Mouse (Mus musculus): ENCODE results near the gene Synrg. TPM values are rescaled to one million over a fixed set of nuclear protein-coding genes. Genes with fewer than 3 reads are reported as not detected.

The Synrg gene
- polyA plus RNA-seq, 3 experiments from 2014 or later, result 6.3 to 11.0 (median 10.4) TPM

DNA sequence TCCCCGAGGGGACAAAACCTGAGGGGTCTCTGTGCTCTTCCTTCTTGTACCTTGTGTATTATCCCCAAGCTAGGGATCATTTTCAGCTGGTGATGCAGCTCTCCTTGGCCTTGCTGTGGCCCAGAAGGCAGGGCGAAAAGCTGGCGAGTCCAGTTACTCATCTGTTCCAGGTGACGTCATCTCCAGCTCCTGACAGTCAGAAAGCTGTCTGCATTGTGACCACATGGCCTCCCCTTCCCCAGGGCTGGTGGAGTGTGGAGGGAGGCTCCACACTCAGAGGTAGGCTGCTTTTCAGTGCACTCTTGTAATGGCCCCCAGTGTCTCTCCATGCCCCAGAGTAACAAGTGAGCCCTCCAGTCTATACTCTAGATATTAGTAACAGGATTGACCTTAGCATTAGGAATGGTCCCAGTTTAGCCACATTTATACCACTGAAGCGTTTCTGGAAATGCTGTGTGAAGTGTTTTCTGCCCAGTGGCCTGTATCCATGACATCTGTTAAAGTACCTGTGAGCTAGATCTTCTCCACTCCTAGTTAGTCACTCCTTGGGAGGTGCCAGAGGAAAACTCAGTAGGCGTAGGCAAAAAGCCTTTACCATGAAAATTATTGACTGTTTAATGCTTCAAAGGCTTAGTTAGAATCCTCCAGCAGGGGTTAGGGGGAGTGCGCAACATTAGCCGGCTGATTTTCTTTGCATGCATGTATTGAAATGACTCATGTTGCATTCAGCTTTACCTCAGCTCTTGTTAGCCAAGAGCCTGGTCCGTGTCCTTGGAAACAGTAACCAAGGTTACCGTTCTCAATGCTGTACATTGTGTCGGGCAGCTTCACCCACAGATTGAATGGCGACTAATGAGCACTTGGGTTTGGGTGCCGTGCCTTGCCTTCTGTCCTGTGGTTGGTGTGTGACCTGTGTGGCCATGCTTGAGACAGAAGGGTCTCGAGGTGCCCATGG, 78.9 kb downstream of the Synrg start:
- ATAC-seq, result peak; percentile 35

DNA sequence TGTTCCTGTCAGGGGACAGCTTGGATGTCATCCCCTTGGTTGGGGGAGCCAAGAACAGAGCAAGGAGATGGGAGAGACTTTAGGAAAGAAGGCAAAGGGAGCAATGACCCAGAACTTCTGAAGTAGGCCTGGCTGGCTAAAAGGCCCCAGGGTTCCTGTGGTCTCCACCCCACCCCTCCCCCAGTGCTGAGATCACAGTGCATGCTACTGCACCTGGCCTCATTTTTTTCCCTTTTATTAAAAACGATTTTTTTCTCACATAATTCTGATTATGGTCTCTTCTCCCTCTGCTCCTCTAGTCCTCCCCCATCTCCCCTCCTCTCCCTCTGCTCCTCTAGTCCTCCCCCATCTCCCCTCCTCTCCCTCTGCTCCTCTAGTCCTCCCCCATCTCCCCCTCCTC, 80.8 kb downstream of the Synrg start:
- no peak for ATAC-seq

DNA sequence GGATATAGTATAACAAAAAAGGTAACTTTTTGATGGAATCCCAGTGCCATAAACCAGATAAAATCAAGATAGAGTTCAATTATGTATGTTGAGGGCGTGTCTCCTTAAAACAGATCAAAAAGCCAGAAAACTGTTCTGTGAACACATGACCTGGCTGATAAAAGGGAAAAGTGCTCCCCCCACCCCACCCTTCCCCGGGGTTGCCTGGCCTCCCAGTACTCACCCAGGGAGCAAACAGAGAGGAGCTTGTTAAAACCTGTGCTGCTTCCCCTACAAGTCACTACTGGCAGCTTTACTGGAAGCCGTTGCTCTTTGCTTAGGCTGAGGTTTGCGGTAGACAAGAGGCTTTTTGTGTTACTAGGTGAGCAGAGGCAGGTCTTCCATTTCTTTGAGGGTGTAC, 83.0 kb downstream of the Synrg start:
- ATAC-seq, result no peak

DNA sequence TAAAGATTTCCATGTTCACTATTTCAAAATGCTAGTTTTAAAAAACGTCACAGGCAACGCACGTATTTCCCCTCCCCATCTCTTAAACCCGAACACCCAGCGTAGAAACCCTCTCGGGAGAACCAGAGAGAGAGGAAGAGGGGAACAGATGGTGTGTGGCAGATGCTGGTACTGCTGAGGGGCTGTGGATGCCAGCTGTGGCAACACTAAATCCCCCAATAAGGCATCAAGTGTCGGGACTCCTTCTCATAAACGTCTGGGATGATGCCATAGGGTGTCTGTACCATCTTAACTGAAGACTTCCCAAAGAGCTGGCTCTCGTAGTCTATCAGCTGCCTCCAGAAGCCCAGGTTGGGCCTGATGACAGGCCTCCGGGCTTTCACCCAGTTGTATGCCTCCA, 84.2 kb downstream of the Synrg start:
- ATAC-seq, result no peak

DNA sequence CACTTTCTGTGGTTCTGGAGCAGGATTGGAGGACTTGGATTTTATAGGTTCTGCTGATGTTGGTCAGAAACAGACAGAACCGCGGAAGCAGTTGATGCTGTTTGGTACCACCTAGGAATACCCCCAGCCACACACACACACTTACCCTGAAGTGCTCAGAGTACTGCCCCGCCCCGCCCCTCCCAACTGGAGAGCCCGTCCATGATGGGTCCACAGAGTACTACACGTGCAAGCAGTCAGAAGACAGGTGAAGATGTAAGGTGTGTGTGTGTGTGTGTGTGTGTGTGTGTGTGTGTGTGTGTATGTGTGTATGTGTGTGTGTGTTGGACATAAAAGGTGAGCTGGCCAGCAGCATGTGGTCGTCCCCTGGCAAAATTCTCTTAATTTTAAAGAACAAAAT, 88.8 kb downstream of the Synrg start:
- ATAC-seq, result no peak

DNA sequence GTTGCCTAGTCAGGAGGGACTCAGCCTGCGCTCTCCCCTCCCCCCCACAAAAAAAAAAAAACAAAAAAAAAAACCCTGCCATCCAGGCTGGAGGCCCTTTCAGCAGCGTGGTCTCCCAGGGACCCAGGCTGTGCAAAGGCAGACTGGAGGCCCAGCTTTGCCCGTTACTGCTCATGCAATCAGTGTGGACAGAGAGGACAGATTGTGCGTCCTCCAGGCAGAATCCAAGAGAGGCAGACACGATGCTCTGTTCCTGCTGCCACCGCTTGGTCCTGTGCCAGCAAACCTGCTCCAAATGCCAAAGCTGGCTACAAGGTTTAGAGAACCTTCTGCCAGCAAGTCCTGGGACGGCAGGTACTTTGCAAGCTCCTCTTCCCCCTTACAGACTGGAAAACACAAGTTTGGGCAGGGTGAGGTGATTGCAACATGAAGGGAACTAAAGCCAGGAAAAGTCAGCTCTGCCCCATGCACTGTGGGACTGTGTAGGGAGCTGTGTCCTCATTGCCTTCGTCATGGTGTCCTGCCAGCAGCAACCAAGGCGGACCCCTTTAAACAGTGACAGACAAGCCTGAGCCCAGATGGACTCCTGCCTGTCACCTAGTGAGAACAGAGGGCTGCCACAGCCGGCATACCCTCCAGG, 89.4 kb downstream of the Synrg start:
- no peak for ATAC-seq

DNA sequence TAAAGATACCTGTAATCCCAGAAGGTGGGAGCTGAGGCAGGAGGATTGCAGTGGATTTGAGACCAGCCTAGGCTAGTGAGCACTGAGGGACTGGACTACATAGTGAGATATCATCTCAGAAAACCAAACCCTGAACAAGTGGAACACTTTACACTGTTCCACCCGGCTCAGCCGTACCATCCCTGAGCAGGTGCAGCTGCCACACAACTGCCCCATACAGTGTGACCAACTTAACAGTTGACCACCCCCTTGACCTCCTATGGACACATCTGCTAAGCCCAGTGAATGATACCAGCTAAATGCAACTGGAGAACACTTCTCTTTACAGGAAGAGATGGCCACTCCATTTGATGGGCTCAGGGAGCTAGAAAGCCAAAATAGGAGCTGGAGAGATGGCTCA, 93.2 kb downstream of the Synrg start:
- no peak for ATAC-seq

DNA sequence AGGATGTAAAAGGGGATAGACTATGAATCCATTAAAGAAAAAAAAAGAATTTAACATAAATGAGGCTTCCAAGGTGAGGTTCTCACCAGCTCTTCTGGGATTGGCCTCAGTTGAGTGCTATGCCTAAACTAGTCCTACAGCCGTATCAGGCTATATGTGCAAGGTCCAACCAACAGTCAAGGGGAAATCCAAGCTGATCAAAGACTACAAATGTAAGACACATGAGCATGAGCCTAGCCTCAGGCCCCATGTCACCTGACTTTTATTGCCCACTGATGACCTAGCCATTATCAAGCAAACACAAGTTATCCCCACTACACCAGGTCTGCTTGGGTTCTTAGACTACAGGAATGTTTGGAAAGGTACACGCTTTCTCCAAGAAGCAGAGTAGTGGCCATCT, 95.6 kb downstream of the Synrg start:
- ATAC-seq, result no peak

DNA sequence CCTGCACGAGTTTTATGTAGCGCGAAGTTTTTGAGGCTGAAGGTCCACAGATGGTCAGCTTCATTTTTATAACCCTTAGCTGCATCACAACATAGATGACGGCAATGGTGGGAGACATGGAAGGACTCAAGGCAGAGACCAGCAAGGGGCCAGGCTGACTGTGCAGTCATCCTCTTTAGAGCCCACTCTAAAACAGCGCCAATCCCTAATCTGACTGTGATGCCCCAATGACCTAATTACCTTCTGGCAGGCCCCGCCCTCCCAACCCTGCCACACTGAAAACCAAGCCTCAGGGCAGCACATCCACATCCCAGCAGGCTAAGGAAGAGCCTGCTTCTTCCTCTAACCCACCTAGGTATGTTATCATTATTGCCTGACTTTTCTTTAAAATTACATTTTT, 96.4 kb downstream of the Synrg start:
- ATAC-seq, result no peak

DNA sequence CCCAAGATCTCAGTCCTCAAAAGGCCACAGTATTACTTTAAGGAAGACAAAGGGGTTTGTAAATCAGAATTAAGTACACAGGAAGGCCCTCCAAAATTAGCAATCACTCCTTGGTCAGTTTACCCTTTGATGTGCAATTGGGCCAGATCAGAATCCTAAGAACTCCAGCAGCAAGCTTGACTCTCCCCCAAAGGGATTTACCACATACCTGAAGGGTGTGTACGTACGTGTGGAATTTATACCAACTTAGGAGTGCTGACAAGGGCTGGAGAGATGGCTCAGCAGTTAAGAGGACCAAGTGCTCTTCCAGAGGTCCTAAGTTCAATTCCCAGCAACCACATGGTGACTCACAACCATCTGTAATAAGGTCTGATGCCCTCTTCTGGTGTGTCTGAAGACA, 97.7 kb downstream of the Synrg start:
- ATAC-seq, result no peak

DNA sequence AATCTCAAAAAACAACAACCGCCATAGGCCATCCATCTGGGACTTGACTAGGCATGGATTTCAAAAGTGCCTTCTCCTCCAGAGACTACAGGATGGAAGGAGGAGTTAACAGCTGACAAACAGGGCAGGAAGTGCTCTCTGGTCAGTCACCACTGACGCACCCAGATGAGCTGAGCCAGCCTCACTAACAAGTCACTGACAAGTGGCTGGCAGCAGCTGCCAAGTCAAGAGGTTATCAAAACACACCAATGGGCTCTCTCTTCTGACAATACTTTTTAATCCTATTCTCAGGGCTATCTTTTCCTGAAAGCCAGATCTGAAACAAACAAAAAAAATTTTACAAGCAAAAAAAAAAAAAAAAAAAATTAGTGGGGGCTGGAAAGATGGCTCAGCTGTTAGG, 98.6 kb downstream of the Synrg start:
- no peak for ATAC-seq

DNA sequence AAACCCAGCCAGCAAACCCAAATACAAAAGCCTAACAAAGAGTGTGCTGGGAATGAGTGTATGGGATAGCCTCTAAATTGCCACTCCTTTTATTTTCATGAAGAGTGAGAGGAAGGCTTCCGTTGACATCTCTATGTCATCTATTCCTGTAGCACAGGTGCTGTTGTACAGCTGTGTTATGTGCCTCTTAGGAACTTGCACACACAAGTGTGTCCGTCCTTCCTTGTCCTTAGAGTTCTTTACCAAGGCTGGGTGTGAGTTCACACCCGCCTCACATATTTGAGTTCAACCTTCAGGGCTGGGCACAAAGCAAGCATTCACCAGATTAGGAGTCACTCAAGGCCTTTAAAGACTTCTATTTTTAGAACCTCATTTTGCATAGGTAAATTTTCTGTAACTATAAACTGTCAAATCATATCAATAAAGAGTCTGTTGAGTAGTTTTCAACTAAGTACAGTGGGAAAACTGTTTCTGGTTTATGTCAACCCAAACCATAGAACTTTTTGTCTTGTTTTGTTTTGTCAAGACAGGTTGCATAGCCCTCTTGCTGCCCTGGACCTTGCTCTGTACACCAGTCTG, 99.5 kb downstream of the Synrg start:
- ATAC-seq, result no peak

DNA sequence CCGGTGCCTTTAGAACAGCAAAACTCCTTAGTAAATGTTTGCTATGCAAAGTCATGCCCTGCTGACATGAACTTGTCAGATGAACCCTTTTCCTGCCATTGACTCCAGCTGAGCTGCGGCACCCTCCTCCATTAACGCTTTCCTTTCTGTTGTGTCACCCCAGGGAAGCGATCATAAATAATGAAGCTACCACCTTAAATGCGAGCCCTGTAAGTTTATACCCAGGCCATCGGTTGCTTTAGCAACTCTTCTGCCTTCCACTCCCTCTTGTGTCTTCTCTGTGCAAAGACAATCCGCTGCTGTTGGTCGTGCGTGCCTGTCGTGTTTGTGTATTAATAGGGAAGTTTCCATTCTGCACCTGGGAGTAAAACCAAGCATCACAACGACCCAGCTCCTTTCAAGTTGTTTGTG, 101.8 kb downstream of the Synrg start:
- peak; percentile 35 for ATAC-seq

DNA sequence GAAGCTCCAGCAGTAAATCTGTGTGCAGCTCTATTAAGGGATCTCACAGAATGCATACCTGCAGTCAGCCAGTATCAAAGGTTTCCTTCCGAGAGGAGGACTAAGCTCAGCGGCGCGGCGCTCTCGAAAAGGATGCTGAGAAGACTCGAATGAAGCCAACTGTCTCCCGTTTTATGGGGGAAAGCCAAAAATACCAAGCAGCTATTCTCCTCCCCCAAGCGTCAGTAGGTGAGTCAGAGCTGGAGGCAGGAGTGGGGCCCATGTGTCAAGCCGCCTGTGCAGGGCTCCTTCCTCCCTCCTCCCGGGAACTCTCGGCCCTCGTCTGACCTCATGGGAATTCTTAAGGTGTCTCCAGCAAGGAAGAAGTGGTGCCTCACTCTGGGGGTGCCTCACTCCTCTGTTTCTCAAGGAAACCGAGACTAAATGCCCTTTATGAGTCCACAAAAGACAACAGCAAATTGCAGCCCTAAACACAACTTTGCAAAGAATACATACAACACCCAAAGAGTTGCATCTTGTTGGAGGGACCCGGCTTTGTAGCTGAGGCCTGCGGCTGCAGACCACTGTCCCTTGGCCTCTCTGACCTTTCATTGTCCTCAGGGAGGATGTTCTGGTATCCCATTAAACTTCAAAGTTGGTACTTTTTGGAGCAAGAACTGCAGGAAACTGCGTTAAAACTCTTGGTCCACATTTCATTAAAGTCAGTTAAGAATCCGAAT, 102.9 kb downstream of the Synrg start:
- peak; percentile 42 for ATAC-seq

DNA sequence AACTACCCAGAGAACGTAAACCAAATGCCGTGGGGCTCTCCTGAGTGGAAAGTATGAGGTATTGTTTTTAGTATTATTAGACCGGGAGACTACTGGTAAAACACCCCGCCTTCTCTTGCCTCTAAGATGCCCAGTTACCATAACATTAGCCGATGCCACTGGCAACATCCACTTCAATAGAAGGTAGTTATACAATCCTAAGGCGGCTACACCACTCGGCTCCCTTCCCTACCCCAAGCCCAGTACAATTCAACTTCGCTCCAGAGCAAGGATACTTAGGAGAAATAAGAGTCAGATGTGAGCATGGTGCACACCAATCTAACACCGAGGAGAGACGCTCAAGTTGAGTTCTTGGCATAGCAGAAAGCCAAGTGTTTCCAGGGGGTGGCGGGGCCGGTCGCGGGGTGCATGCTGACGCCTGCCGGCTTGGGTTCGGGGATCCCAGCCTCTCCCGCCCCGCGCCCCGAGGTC, 103.5 kb downstream of the Synrg start:
- ATAC-seq, result peak; percentile 57

DNA sequence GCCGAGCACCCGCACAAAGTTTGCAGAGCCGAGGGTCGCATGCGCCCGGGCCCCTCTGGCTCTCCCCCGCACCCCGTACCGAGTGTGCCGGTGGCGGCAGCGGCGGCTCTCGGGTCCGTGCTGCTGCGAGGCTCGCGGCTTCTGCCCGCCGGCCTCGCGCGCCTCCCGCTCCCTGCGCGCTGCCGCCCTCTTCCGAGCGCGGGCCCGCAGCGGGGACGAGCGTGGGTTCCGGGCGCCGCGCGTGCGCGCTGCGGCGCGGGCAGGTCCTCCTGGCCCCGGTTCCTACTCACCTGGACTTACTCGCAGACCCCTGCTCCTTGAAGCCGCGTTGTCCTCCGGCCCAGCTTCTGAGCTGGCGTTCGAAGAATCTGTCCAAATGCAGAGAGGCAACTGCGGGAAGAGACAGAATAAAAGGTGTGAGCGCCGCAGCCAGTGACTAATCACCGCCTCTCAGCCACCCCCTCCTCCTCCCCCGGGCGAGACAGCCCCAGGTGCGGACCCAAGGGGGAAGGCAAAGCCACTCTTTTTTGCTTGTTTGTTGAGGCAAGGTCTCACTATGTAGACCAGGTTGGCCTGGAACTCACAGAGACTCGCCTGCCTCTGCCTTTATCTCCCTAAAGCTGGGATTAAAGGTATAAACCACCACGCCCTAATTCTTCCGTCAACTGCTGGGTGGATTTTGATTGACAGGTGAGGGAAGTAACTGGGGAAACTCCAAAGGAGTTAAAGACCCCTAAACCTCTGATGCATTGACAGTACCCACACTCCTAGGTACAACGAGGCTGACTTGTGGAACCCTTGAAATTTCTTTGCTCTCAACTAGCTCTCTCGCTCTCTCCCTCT, 104.2 kb downstream of the Synrg start:
- ATAC-seq, result peak; percentile 44

DNA sequence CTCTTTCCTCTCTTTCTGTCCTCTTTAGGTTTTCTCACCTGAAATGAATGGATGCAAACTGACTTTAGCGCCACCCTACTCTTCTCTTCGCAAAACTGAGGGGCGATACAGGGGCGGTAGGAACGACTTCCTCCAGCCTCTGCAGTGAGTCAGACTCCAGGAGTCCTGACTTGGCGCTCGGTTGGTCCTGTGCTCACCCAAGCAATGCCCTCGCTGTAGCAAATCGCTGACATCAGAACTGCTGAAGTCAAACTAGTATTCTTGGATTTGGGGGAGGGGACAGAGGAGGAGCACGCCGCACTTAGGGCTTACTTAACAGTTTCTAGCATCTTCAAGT, 104.8 kb downstream of the Synrg start, which contains the start of gene Dusp14:
TSS of gene Dusp14 (minus strand) at position 228 of the 337 bp plus-strand sequence.
- ATAC-seq, result no peak

DNA sequence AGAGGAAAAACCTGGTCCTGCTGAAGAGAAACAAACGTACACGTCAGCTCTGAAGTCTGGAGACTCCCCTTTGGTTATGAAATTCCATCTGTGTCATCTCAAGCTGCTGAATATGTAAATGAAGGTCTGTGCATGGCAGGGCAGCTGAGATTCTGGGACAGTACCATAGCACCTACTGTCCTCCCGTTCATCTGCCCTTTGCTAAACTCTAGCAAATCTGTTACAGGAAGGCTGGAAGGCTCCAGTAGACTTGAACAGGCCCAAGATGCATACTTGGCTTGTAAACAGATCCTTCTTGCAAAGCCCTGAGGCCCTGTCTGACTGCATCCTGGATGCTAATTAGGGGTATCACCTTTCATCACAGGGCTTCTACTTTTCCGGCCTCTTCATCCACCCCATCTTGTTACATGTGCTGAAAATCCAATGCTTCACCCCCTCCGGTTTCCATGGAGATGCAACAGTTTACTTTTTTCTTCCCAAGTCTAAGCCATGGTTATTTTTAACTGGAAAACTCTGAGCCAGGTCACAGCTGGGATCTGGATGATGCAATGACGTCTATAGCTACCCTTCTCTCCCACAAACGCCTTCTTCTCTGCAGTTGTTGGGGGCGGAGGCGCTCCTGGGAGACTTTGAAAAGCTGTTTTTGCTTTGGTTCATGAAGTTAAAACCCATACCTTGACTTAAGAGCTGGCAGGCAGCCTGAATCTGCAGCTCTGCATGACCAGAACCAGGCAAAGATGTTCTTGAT, 108.8 kb downstream of the Synrg start:
- ATAC-seq, result peak; percentile 78

DNA sequence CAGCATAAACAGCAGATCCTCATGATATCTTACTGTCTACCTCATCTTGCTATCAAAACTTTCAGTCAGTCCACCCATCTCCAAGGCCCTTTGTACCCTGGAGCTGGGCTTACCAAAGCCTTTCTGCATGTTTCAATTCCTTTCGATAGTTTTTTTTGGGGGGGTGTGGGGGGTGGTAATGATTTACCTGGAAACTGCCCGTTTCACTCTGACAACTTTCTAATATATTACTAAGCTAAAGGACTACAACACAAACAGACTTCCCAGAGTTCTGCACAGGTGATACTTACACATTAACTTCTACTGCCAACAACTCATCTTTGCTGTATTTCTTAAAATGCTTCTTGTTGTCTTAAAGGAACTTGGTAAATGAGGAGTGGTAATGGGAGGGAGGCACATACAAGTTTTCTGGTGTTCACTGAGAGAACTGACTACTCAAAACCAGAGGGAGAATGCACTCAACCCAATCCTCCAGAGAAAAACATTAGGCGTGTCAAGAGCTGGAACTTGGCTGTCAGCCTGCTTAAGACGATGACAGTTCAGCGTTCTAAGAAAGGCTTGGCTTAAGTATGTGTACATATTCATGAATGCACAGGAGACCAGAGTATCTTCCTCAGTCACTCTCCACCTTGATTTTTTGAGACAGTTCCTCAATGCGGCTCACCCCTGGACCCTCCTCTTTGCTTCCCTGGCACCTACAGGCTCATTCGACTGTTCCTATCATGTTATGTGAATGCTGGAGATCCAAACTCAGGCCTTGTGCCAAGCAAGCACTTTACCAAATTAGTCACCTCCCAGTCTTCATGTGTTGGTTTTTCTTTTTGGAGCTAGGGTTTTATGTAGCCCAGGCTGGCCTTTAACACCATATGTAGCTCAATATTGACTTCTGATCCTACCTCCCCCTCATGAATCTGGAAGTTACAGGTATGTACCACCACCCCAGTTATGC, 109.9 kb downstream of the Synrg start:
- no peak for ATAC-seq

DNA sequence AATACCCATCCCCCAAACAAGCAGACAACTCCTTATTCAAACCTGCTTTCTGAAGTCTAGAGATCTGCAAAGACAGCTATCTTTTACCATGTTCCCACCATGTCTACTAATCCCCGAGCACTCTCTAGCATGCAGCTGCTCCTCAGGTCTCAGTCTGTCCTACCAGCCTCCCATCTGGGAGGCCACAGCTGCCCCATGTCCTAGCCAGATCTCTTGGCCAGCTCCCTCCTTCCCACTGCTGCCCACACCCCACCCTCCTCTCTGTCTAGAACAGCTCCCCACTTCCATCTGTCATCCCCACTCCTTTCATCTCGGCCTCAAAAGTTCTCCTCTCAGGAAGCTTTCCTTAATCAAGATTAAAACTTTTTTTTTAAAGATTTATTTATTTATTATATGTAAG, 112.8 kb downstream of the Synrg start:
- no peak for ATAC-seq

All from inflammation-experienced regulatory T-cells, adult 6 months (primary cell).